Mouse (Mus musculus) ES-Bruce4 (cell line): Measurements from ENCODE around the gene Ensa. TPM values are rescaled to one million over a fixed set of nuclear protein-coding genes. Genes with fewer than 3 reads are reported as not detected.

Source experiments
- H3K27ac ChIP-seq: 2 replicates; pipeline ENCODE4 v1.5.1; 2012; ENCODE audit warnings: low read length, inconsistent platforms; ENCODE audit not compliant: insufficient read depth
- H3K27me3 ChIP-seq: 2 replicates; pipeline ENCODE4 v1.6.1; 2012; ENCODE audit warnings: mild to moderate bottlenecking, low read length, inconsistent platforms; ENCODE audit not compliant: control insufficient read depth, poor library complexity, insufficient read depth, severe bottlenecking
- H3K36me3 ChIP-seq: 2 replicates; pipeline ENCODE4 v1.6.1; 2012; ENCODE audit warnings: inconsistent platforms, mild to moderate bottlenecking, low read length, moderate library complexity; ENCODE audit not compliant: control insufficient read depth, poor library complexity, insufficient read depth, severe bottlenecking
- H3K4me1 ChIP-seq: one replicate; pipeline ENCODE4 v1.8.1; 2011; ENCODE audit warnings: low read length; ENCODE audit not compliant: control insufficient read depth, insufficient read depth
- H3K4me3 ChIP-seq: 2 replicates; pipeline ENCODE4 v1.5.1; 2011; ENCODE audit warnings: low read depth, mild to moderate bottlenecking, low read length
- H3K9ac ChIP-seq: 2 replicates; pipeline ENCODE4 v1.6.1; 2012; ENCODE audit warnings: low read depth, mild to moderate bottlenecking, inconsistent platforms; ENCODE audit not compliant: poor library complexity, severe bottlenecking
- H3K9me3 ChIP-seq: replicated peaks from 2 replicates; pipeline ENCODE4 v1.6.1; 2012; ENCODE audit warnings: mild to moderate bottlenecking, low read length, inconsistent platforms; ENCODE audit not compliant: control insufficient read depth, poor library complexity, insufficient read depth, severe bottlenecking
- CTCF ChIP-seq: IDR thresholded peaks from one replicate; pipeline ENCODE4 v1.8.1; 2011; ENCODE audit warnings: low read depth, low read length
- EP300 ChIP-seq: IDR thresholded peaks from 2 replicates; pipeline ENCODE4 v1.6.1; 2011; ENCODE audit warnings: low read depth, low read length; ENCODE audit not compliant: insufficient read depth
- POLR2A ChIP-seq: IDR thresholded peaks from one replicate; pipeline ENCODE4 v1.8.1; 2011; ENCODE audit warnings: low read length; ENCODE audit not compliant: insufficient read depth
- polyA plus RNA-seq: library from polyadenylated mRNA; stranded (reverse); fragments of >200 nt; gene quantifications from 2 replicates; pipeline ENCODE4 v1.2.4, GENCODE M21; 2011; ENCODE audit warnings: low read depth; ENCODE audit not compliant: missing spikeins, insufficient read depth, insufficient read length

Ensa gene
- polyA plus RNA-seq, 1 experiment = 67.4 TPM

DNA sequence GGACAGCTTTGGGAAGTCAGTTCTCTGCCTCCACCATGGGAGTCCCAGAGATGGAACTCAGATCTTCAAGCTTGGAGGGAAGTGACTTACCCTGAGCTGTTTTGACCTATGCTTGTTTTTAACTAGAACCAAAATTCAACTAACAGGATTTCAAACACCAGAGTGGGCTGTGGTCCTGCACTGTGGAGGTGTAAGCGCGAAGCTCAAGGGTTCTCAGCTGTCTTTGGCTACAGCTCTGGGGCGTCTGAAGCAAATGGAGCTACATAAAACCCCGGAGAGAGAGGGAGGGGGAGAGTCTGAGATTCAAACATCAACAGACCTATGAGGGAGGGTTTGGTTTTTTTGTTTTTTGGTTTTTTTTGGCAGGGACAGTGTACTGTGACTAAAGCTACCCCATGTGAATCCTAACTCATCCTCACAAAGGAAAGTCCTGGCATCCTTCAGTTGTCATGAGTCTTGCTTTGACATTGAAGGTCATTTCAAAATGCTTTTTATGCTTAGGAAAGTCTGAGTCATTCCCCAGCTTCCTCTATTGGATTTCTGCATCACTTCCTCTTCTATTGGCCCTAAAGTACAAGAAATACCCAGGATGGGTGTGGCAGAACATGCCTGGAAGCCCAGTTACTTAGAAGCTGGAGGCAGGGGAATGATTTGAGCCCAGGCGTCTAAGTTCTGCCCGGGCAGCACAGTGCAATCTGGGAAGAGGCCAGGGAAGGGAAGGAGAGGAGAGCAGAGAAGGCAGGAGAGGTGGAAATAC lies 25.7 kb downstream of the Ensa start:
- Histone ChIP-seq H3K4me3 (peak overlapping the region; percentile 9), H3K27ac (peak overlapping the region; percentile 99)

DNA sequence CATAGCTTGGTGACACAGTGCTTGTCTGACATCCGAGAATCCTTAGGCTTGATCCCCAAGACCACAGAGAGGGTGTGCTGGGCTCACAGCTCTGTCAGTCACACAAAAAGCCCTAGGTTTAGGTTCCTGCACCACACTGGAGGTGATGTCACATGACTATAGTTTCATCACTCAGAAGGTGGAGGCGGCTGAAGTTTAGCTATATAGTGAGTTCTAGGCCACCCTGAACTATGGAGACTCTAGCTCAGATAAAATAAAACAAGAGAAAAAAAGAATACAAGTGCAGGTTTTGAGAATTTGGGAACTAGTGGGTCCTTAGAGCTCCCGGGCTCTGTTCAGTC lies 26.2 kb downstream of the Ensa start:
- TF ChIP-seq CTCF (no peak), EP300 (no peak), POLR2A (no peak)
- Histone ChIP-seq H3K9me3 (no peaks in the 10 kb centered on the region), H3K4me3 (peak overlapping the region; percentile 9), H3K27ac (peak overlapping the region; percentile 99), H3K27me3 (no peaks in the 10 kb centered on the region), H3K4me1 (peaks cover 10% of the 10 kb centered on the region), H3K9ac (peak overlapping the region; percentile 35), H3K36me3 (no peaks in the 10 kb centered on the region)

More for the DNA sequence above, 25.7 kb downstream of the Ensa start:
- TF ChIP-seq CTCF = no peak
- TF ChIP-seq EP300 = peak; percentile 67; the same call in 1 of the 2 replicates
- no peaks in the 10 kb centered on the region for H3K36me3 ChIP-seq
- H3K4me1 ChIP-seq = peaks cover 13% of the 10 kb centered on the region
- H3K9me3 ChIP-seq = no peaks in the 10 kb centered on the region
- no peaks in the 10 kb centered on the region for H3K27me3 ChIP-seq
- peak overlapping the region; percentile 35 for H3K9ac ChIP-seq

DNA sequence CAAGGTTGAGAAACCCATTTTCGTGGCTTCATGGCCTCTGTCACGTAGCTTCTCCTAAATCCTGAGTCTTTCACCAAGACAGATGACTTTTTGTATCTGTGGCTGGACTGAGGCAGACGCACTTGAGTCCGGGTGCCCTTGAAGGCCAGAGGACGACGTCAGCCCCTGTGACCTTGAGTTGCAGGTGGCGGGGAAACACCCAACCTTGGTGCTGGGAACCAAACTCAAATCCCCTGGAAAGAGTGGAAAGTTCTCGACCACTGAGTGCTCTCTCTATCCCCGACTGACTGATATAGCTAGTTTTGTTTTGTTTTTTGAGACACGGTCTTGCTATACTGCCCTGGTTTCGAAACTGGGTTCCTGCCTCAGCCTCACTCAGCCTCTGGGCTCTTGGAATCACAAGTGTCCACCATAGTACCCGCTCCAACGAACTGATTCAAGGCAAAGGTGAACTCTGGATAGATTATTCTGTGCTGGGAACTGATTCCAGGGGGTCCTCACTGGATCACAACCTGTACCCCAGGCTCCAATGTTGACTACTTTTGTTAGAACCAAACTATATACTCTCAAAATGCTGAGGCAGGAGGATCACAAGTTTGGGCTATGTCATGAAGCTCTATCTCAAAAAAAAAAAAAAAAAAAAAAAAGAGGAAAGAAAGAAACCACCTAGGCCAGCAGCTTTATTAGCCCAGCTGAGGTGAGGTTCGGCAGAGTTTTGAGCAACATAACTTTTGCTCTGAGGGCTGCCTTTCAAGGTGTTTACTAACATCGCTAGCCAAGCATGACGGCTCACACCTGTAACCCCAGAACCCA lies 26.8 kb downstream of the Ensa start:
- TF ChIP-seq EP300 (peak; percentile 100), CTCF (no peak)
- peak overlapping the region; percentile 9 for H3K4me3 ChIP-seq
- H3K4me1 ChIP-seq = peaks cover 10% of the 10 kb centered on the region
- no peaks in the 10 kb centered on the region for H3K9me3 ChIP-seq
- peak overlapping the region; percentile 99 for H3K27ac ChIP-seq
- H3K27me3 ChIP-seq = no peaks in the 10 kb centered on the region
- H3K36me3 ChIP-seq = no peaks in the 10 kb centered on the region
- peak overlapping the region; percentile 35 for H3K9ac ChIP-seq

DNA sequence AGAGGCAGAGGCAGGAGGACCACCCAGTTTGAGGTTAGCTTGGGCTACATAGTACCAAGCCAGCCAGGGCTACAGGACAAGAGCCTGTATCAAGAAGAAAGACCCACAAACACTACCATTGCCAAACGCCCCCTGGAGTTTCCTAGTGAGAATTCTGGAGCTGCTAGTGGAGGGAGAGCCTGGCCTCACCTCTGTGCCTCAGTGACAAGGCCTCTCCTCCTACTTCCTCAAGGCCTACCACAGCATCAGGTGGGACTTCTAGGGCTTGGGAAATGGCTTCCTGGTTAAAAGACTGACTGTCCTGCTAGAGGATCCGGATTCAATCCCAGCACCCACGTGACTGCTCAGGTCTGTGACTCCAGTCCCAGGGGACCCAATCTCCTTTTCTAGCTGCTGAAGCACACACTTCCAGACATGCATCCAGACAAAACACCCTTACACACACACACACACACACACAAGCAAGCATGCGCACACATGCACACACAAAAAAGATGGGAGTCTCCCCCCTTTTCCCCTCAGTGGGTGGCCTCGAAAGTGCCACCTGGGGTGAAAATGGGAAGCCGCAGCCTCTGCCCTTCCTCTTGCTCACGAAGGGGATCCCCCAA lies 27.5 kb downstream of the Ensa start:
- peak overlapping the region; percentile 99 for H3K27ac ChIP-seq
- no peaks in the 10 kb centered on the region for H3K36me3 ChIP-seq
- no peaks in the 10 kb centered on the region for H3K27me3 ChIP-seq
- H3K9ac ChIP-seq = peak overlapping the region; percentile 35
- peaks cover 10% of the 10 kb centered on the region for H3K4me1 ChIP-seq
- TF ChIP-seq EP300 (peak; percentile 60), CTCF (no peak), POLR2A (no peak)
- H3K4me3 ChIP-seq = peak overlapping the region; percentile 9
- H3K9me3 ChIP-seq = no peaks in the 10 kb centered on the region

DNA sequence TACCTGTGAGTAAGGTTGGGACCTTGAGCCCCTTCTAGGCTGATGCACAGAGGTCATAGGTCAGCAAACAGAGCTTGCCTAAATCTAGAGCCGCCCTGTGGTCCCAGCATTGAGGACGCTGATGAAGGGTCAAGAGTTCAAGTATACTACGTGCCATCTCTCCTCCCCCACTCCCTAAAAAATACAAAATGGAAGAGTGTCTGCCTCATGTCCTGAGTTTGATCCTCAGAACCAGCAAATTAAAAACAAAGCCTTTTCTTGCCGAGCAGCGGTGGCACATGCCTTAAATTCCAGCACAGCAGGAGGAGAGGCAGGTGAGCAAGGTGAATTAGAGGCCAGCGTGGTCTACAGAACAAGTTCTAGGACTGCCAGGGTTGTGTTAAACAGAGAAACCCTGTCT lies 28.1 kb downstream of the Ensa start:
- H3K4me3 ChIP-seq = no peak overlapping the region
- no peaks in the 10 kb centered on the region for H3K27me3 ChIP-seq
- H3K4me1 ChIP-seq = peaks cover 10% of the 10 kb centered on the region
- H3K9me3 ChIP-seq = no peaks in the 10 kb centered on the region
- H3K27ac ChIP-seq = peak overlapping the region; percentile 99
- H3K36me3 ChIP-seq = no peaks in the 10 kb centered on the region
- H3K9ac ChIP-seq = peak overlapping the region; percentile 35
- no peak for TF ChIP-seq POLR2A
- peak; percentile 100 for TF ChIP-seq EP300
- no peak for TF ChIP-seq CTCF
